Mouse (Mus musculus) ES-Bruce4 (cell line): ENCODE measurements around the gene Ifnk. TPM values are rescaled to one million over a fixed set of nuclear protein-coding genes. Genes with fewer than 3 reads are reported as not detected.

ENCODE experiments used
- H3K27ac ChIP-seq: 2 replicates; pipeline ENCODE4 v1.5.1; 2012; ENCODE audit warnings: low read length, inconsistent platforms; ENCODE audit not compliant: insufficient read depth
- H3K27me3 ChIP-seq: 2 replicates; pipeline ENCODE4 v1.6.1; 2012; ENCODE audit warnings: mild to moderate bottlenecking, low read length, inconsistent platforms; ENCODE audit not compliant: control insufficient read depth, poor library complexity, insufficient read depth, severe bottlenecking
- H3K36me3 ChIP-seq: 2 replicates; pipeline ENCODE4 v1.6.1; 2012; ENCODE audit warnings: inconsistent platforms, mild to moderate bottlenecking, low read length, moderate library complexity; ENCODE audit not compliant: control insufficient read depth, poor library complexity, insufficient read depth, severe bottlenecking
- H3K4me1 ChIP-seq: one replicate; pipeline ENCODE4 v1.8.1; 2011; ENCODE audit warnings: low read length; ENCODE audit not compliant: control insufficient read depth, insufficient read depth
- H3K4me3 ChIP-seq: 2 replicates; pipeline ENCODE4 v1.5.1; 2011; ENCODE audit warnings: low read depth, mild to moderate bottlenecking, low read length
- H3K9ac ChIP-seq: 2 replicates; pipeline ENCODE4 v1.6.1; 2012; ENCODE audit warnings: low read depth, mild to moderate bottlenecking, inconsistent platforms; ENCODE audit not compliant: poor library complexity, severe bottlenecking
- H3K9me3 ChIP-seq: replicated peaks from 2 replicates; pipeline ENCODE4 v1.6.1; 2012; ENCODE audit warnings: mild to moderate bottlenecking, low read length, inconsistent platforms; ENCODE audit not compliant: control insufficient read depth, poor library complexity, insufficient read depth, severe bottlenecking
- CTCF ChIP-seq: IDR thresholded peaks from one replicate; pipeline ENCODE4 v1.8.1; 2011; ENCODE audit warnings: low read depth, low read length
- EP300 ChIP-seq: IDR thresholded peaks from 2 replicates; pipeline ENCODE4 v1.6.1; 2011; ENCODE audit warnings: low read depth, low read length; ENCODE audit not compliant: insufficient read depth
- POLR2A ChIP-seq: IDR thresholded peaks from one replicate; pipeline ENCODE4 v1.8.1; 2011; ENCODE audit warnings: low read length; ENCODE audit not compliant: insufficient read depth
- polyA plus RNA-seq: library from polyadenylated mRNA; stranded (reverse); fragments of >200 nt; gene quantifications from 2 replicates; pipeline ENCODE4 v1.2.4, GENCODE M21; 2011; ENCODE audit warnings: low read depth; ENCODE audit not compliant: missing spikeins, insufficient read depth, insufficient read length

Gene Ifnk
- polyA plus RNA-seq, 1 experiment, result not detected

DNA sequence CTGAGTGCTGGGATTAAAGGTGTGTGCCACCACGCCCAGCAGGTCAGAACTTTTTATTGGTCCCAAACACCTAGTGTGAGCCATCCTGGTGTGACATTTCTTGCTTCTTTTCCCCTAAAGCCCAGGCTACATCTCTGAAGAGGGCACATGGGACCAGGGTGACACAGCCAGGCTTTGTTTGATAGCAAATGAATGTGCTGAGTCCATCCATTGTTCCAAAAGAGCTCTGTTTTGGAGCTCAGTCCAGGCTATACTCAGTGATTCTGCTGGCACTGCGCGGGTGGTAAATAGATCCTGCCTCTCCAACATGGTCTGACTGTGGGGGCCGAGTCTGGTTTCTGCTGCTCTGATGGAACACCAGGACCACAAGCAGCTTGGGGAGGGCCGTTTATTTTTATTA, 16.0 kb downstream of the Ifnk start:
- no peaks in the 10 kb centered on the region for H3K4me1 ChIP-seq
- no peak overlapping the region for H3K9ac ChIP-seq
- no peaks in the 10 kb centered on the region for H3K9me3 ChIP-seq
- no peak overlapping the region for H3K4me3 ChIP-seq
- no peak for TF ChIP-seq EP300
- no peak for TF ChIP-seq POLR2A
- TF ChIP-seq CTCF, result no peak
- H3K27ac ChIP-seq, result no peak overlapping the region
- no peaks in the 10 kb centered on the region for H3K27me3 ChIP-seq
- no peaks in the 10 kb centered on the region for H3K36me3 ChIP-seq

DNA sequence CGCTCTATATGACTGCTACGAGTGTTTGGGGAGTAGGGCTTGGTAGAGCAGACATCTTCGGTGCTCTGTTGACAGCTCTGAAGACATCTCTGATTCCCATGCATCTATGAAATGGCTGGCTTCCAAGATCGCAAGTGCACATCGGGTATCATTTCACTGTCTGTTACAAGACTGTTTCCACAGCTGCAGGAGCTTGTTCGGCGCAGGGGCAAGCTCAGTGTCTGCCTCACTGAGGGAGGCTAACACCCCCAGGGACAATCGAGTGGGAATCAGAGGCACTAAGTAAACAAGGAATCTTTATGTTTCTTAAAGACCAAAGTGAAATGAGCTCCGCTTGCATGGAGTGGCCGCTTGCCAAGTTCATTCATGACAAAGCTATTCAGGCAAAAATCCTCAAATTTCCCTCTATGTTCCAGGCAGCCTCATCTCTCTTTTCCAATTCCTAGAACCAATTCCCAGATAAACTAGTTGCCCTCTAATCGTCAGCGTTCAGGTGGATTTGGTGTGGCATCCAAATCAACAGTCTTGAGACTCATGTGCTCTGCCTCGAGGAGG, 17.8 kb downstream of the Ifnk start:
- no peaks in the 10 kb centered on the region for H3K36me3 ChIP-seq
- H3K27me3 ChIP-seq, result no peaks in the 10 kb centered on the region
- H3K27ac ChIP-seq, result no peak overlapping the region
- no peak overlapping the region for H3K4me3 ChIP-seq
- no peaks in the 10 kb centered on the region for H3K4me1 ChIP-seq
- TF ChIP-seq POLR2A, result no peak
- TF ChIP-seq CTCF, result no peak
- no peak for TF ChIP-seq EP300
- no peaks in the 10 kb centered on the region for H3K9me3 ChIP-seq
- no peak overlapping the region for H3K9ac ChIP-seq

DNA sequence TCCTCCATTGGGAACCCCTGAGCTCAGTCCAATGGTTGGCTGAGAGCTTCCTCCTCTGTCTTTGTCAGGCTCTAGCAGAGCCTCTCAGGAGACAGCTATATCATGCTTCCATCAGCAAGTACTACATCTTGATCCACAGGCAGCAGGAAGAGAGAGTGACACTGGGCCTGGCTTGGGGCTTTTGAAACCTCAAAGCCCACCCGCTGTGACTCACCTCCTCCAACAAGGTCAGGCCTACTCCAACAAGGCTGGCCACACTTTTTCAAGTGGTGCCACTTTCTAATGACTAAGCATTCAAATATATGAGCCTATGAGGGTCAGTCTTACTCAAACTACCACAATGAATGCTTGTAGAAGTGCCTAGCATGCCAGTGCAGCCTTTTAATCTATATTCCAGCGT, 20.6 kb downstream of the Ifnk start:
- Histone ChIP-seq H3K4me3 (no peak overlapping the region), H3K9me3 (no peaks in the 10 kb centered on the region), H3K9ac (no peak overlapping the region), H3K27ac (no peak overlapping the region), H3K36me3 (no peaks in the 10 kb centered on the region), H3K27me3 (no peaks in the 10 kb centered on the region), H3K4me1 (no peaks in the 10 kb centered on the region)
- TF ChIP-seq EP300, result no peak
- no peak for TF ChIP-seq CTCF
- no peak for TF ChIP-seq POLR2A

DNA sequence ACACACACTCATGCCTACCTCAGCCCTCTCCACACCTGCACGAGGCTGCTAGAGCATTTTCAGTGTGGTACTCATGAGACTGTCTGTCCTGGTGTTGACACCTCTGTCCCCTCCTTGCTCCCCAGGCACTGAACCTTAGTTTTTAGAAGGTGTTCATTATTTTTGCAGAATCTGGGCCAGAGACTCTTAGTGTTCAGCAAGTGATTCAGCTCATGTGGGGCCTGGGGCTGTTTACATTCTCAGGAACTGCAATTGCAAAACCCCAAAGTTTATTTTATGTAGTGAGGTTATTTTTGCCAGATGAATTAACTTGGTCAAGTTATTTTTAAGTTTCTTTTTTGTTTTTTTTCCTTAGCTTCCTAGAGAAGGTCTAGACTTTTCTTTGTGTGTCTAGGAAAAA, 21.7 kb downstream of the Ifnk start:
- Histone ChIP-seq H3K4me1 (no peaks in the 10 kb centered on the region), H3K4me3 (no peak overlapping the region), H3K36me3 (no peaks in the 10 kb centered on the region), H3K27me3 (no peaks in the 10 kb centered on the region), H3K9me3 (no peaks in the 10 kb centered on the region), H3K27ac (no peak overlapping the region), H3K9ac (no peak overlapping the region)
- TF ChIP-seq POLR2A (no peak), CTCF (no peak), EP300 (no peak)

DNA sequence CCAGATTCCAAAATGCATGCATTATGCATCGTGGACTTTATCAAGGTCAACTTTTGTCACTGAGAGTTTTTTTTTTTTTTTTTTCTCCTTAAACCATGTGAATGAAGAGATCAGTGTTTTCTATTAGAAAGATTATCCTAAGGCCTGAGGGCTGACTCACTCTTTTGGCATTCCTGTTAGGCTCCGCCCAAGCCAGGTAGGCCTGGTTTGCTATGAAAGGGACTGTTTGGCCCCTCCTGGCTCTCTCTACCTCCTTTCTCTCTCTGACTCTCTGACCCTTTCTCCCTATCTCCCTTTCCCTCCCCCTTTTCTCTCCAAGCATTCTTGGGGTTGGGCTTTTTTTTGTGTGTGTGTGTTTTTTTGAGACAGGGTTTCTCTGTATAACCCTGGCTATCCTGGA, 23.7 kb downstream of the Ifnk start:
- TF ChIP-seq EP300 (no peak), CTCF (no peak), POLR2A (no peak)
- H3K9ac ChIP-seq, result no peak overlapping the region

DNA sequence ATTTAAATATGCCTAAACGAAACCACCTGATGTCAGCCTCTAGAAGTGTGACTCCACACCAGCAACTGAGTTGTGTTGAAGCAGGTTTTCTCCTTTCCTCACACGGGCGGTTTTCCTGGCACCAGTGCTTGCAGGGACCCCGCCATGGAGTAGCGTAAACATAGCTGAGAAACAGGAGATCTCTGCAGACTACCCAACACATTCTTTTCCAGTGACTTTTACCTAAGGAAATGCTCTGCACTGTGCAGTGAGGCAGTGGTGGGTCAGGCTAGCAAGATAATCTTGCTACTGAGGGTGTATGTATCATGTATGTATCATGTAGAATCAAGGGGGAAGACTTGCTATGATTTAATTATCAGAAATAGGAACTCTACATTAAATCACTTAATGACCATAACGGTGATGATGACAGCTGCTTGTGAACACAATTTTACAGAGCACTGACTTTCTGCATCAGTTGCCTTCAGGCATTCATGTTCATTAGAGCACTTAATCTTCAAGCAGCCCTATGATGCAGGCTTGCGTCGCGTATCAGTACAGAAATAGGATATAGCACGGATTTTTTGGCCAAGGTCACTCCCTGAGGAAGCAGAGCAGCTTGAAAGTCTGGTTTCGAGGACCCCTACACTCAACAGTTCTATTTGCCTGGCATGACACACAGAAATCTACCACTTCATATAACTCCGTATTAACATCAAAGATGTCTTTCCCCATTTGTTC, 26.2 kb downstream of the Ifnk start:
- Histone ChIP-seq H3K4me3 (no peak overlapping the region), H3K4me1 (no peaks in the 10 kb centered on the region), H3K36me3 (no peaks in the 10 kb centered on the region), H3K9ac (no peak overlapping the region), H3K27me3 (no peaks in the 10 kb centered on the region), H3K27ac (no peak overlapping the region), H3K9me3 (no peaks in the 10 kb centered on the region)
- TF ChIP-seq CTCF (no peak), EP300 (no peak), POLR2A (no peak)

More for the DNA sequence above, 23.7 kb downstream of the Ifnk start:
- Histone ChIP-seq H3K9me3 (no peaks in the 10 kb centered on the region), H3K27me3 (no peaks in the 10 kb centered on the region), H3K27ac (no peak overlapping the region), H3K4me1 (no peaks in the 10 kb centered on the region), H3K36me3 (no peaks in the 10 kb centered on the region), H3K4me3 (no peak overlapping the region)
